Mouse (Mus musculus): ENCODE data around the gene Thap7. TPM values are rescaled to one million over a fixed set of nuclear protein-coding genes. Genes with fewer than 3 reads are reported as not detected.
"Not testable (repeated sequence)": the region's sequence is repeated elsewhere in the genome, so short reads cannot be mapped to it uniquely, and the experiment has no call there.

The Thap7 gene
- polyA plus RNA-seq, 1 experiment, result 115 TPM

DNA sequence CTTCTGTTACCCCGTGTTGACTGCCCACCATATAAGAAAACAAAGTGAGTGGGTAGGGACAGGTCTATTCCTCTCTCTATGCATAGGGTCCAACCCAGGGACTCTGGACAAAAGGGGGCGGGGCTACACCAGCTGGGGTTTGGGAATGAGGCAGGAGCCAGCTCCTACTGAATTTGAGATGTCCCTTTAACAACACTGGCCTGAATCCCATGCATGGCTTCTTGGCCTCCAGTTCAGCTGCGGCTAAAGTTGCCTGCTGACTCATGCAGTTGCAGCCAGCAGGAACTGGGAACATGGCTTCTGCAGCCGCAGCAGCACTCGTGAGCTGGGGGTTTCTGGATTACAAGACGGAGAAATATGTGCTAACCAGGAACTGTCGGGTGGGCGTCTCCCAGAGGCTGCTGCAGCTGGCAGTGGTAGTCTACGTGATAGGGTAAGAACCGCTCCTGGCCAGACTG is 30.8 kb upstream of the Thap7 start, which contains the start of gene P2rx6:
Gene P2rx6, plus strand, starts transcription at position 135 of the 458 bp plus-strand sequence.
- H3K27me3 ChIP-seq (replicated peaks; ENCODE audit: control insufficient read depth, insufficient read depth, low read length), result no peaks in the 10 kb centered on the region
- H3K4me1 ChIP-seq (ENCODE audit: control insufficient read depth, insufficient read depth, low read length), result peaks cover 3% of the 10 kb centered on the region; the same call in 1 of the 2 replicates
- H3K4me3 ChIP-seq (ENCODE audit: insufficient read depth, low read depth, low read length), result peak within 1 kb of the TSS; percentile 18; the same call in 1 of the 2 replicates
- TF ChIP-seq POLR2A (IDR thresholded peaks at IDR 0.05; ENCODE audit: low read depth, low read length) (no peak), CTCF (conservative IDR thresholded peaks at IDR 0.05; ENCODE audit: insufficient read depth, insufficient read length, low read depth, low read length) (no peak)
- WGBS, result 8% methylated on average over 10 of the region's 10 CpGs
- no peaks in the 10 kb centered on the region for H3K36me3 ChIP-seq (ENCODE audit: control insufficient read depth, insufficient read depth, low read length)
- H3K27ac ChIP-seq (ENCODE audit: insufficient read depth, low read depth, low read length), result no peak within 1 kb of the TSS
- DNase-seq, result peak; percentile 33

DNA sequence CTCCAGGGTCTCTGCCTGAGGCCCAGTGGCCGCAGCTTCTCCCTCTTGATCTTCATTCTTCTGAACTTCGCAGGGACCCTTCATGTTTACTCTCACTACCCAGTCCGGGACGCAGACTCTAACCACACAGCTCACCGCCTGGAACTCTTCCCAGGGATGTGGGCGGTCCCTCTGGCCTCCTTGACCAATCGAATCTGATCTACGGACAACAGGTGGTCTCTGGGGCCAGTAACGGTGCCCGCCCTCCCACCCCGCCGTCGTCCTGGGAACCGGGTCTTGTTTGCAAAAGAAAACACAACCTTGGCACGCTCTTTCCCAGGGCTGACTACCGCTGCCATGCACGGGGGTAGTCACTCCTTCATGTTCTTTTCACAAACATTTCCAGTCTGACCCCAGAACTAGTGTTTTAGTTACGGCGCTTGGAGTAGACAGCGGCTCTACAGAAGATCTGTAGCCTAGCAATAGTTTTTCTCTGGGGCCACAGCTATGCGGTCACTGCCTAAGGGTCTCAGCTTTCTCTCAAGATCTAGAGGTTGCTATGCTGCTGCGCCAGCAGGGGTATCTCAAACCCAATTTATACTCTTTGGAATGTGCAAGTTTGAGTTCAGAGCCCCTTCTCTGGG is 30.3 kb upstream of the Thap7 start, which contains the start of gene Lrrc74b:
Gene Lrrc74b, minus strand, starts transcription at position 120 of the 623 bp plus-strand sequence.
- H3K36me3 ChIP-seq (ENCODE audit: control insufficient read depth, insufficient read depth, low read length), result no peaks in the 10 kb centered on the region
- H3K27ac ChIP-seq (ENCODE audit: insufficient read depth, low read depth, low read length), result no peak within 1 kb of the TSS
- H3K4me1 ChIP-seq (ENCODE audit: control insufficient read depth, insufficient read depth, low read length), result peaks cover 3% of the 10 kb centered on the region; the same call in 1 of the 2 replicates
- WGBS, result 6% methylated on average over 22 of the region's 22 CpGs
- no peaks in the 10 kb centered on the region for H3K27me3 ChIP-seq (replicated peaks; ENCODE audit: control insufficient read depth, insufficient read depth, low read length)
- peak; percentile 43 for DNase-seq
- TF ChIP-seq POLR2A (IDR thresholded peaks at IDR 0.05; ENCODE audit: low read depth, low read length) (no peak), CTCF (conservative IDR thresholded peaks at IDR 0.05; ENCODE audit: insufficient read depth, insufficient read length, low read depth, low read length) (no peak)
- H3K4me3 ChIP-seq (ENCODE audit: insufficient read depth, low read depth, low read length), result peak within 1 kb of the TSS; percentile 18; the same call in 1 of the 2 replicates

DNA sequence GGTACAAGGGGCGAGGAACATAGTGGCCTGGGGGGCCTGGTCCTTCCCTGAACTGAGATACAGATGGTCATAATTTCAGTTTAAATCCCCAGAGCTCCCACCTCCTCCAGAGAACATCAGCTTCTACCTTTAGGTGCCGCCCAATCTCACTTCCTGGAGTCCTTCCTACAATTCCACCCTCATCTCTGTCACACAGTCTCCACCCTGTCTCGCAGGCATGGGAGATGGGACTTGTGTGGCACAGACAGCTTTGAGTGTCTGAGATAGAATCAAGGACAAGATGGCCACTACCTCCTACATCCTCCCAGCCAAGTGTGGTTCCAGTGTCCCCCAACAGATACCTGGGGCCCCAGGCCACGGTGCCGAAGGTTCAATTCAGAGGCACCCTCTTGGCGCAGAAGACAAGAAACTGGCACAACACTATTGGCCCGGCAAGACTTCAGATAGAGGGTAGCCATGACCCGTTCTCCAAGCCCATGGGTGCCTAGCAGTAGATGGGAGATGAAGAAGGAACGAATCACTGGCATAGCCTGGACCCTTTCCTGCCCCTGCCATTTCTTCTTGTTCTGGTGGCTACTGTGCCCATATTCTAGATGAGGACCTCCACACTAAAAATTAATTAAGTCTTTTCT is 28.6 kb upstream of the Thap7 start:
- Histone ChIP-seq H3K4me1 (ENCODE audit: control insufficient read depth, insufficient read depth, low read length) (peaks cover under 1% of the 10 kb centered on the region; the same call in 1 of the 2 replicates), H3K27ac (ENCODE audit: insufficient read depth, low read depth, low read length) (no peak overlapping the region), H3K4me3 (ENCODE audit: insufficient read depth, low read depth, low read length) (no peak overlapping the region), H3K27me3 (replicated peaks; ENCODE audit: control insufficient read depth, insufficient read depth, low read length) (no peaks in the 10 kb centered on the region), H3K36me3 (ENCODE audit: control insufficient read depth, insufficient read depth, low read length) (no peaks in the 10 kb centered on the region)
- no peak for DNase-seq
- TF ChIP-seq POLR2A (IDR thresholded peaks at IDR 0.05; ENCODE audit: low read depth, low read length) (no peak), CTCF (conservative IDR thresholded peaks at IDR 0.05; ENCODE audit: insufficient read depth, insufficient read length, low read depth, low read length) (no peak)
- WGBS, result 86% methylated on average over 9 of the region's 9 CpGs

DNA sequence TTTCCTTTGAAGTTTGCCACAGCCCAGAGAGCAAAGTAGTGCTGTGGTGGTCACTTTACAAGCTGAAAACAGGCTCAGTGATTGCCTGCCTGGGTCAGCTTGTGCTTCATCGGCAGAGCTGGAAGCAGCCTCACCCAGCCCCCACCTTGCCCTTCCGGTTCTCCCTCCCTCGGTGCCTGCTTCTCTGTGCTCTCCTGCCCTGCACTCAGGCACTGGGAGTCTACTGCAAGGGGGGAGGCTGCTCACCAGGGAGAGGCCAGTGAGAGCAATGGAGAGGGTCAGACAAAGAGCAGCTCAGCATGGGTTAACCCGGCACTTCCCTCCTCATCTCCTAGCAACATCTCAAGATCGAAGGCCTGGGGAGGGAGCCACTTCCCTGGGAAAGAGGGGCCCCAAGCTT is 27.9 kb upstream of the Thap7 start:
- H3K4me1 ChIP-seq (ENCODE audit: control insufficient read depth, insufficient read depth, low read length), result no peaks in the 10 kb centered on the region; the same call in 1 of the 2 replicates
- TF ChIP-seq POLR2A (IDR thresholded peaks at IDR 0.05; ENCODE audit: low read depth, low read length), result no peak
- no peak for TF ChIP-seq CTCF (conservative IDR thresholded peaks at IDR 0.05; ENCODE audit: insufficient read depth, insufficient read length, low read depth, low read length)
- WGBS, result 2% methylated on average over 5 of the region's 5 CpGs
- no peak overlapping the region for H3K4me3 ChIP-seq (ENCODE audit: insufficient read depth, low read depth, low read length)
- no peak for DNase-seq
- H3K27me3 ChIP-seq (replicated peaks; ENCODE audit: control insufficient read depth, insufficient read depth, low read length), result no peaks in the 10 kb centered on the region
- H3K36me3 ChIP-seq (ENCODE audit: control insufficient read depth, insufficient read depth, low read length), result no peaks in the 10 kb centered on the region
- no peak overlapping the region for H3K27ac ChIP-seq (ENCODE audit: insufficient read depth, low read depth, low read length)

DNA sequence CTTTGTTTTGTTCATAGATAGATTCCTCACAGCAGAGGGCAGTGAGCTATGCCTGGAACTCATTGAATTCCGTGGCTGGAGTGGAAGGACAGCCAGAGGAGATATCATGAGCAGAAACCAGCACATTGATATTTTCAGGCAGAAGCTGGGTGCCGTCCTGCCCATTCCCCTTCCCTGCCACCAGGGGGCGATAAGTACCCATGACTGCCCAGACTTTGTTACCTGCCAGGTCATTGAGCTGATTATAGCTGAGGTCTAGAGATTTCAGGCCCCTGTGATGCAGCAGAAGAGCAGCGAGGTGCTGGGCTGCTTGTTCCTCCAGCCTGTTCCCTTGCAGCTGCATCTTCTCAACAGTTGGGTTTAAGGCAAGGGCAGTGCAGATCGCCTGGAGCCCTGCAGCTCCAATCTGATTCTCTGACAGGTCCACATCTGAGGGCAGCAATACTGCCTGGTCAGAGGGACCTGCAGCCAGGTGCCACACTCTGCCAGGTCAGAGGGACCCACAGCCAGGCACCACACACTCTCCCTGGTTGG is 27.1 kb upstream of the Thap7 start:
- Histone ChIP-seq H3K4me3 (ENCODE audit: insufficient read depth, low read depth, low read length) (no peak overlapping the region), H3K4me1 (ENCODE audit: control insufficient read depth, insufficient read depth, low read length) (no peaks in the 10 kb centered on the region; the same call in 1 of the 2 replicates), H3K27ac (ENCODE audit: insufficient read depth, low read depth, low read length) (no peak overlapping the region), H3K27me3 (replicated peaks; ENCODE audit: control insufficient read depth, insufficient read depth, low read length) (no peaks in the 10 kb centered on the region), H3K36me3 (ENCODE audit: control insufficient read depth, insufficient read depth, low read length) (no peaks in the 10 kb centered on the region)
- DNase-seq, result peak; percentile 70
- TF ChIP-seq CTCF (conservative IDR thresholded peaks at IDR 0.05; ENCODE audit: insufficient read depth, insufficient read length, low read depth, low read length) (peak; percentile 98), POLR2A (IDR thresholded peaks at IDR 0.05; ENCODE audit: low read depth, low read length) (no peak)
- 2% methylated on average over 5 of the region's 5 CpGs for WGBS

- 60% methylated on average over 4 of the region's 4 CpGs for WGBS
- no peak for DNase-seq
- H3K4me1 ChIP-seq (ENCODE audit: control insufficient read depth, insufficient read depth, low read length), result no peaks in the 10 kb centered on the region; the same call in 1 of the 2 replicates
- H3K4me3 ChIP-seq (ENCODE audit: insufficient read depth, low read depth, low read length), result no peak overlapping the region
- TF ChIP-seq CTCF (conservative IDR thresholded peaks at IDR 0.05; ENCODE audit: insufficient read depth, insufficient read length, low read depth, low read length), result no peak
- no peak for TF ChIP-seq POLR2A (IDR thresholded peaks at IDR 0.05; ENCODE audit: low read depth, low read length)
- no peak overlapping the region for H3K27ac ChIP-seq (ENCODE audit: insufficient read depth, low read depth, low read length)
- no peaks in the 10 kb centered on the region for H3K36me3 ChIP-seq (ENCODE audit: control insufficient read depth, insufficient read depth, low read length)
- no peaks in the 10 kb centered on the region for H3K27me3 ChIP-seq (replicated peaks; ENCODE audit: control insufficient read depth, insufficient read depth, low read length)
Measured at GRCm38 (mm10) chr16:17556907-17557306, 26.0 kb upstream of the Thap7 start.

- WGBS, result 86% methylated on average over 4 of the region's 4 CpGs
- Histone ChIP-seq H3K27ac (ENCODE audit: insufficient read depth, low read depth, low read length) (no peak overlapping the region), H3K4me1 (ENCODE audit: control insufficient read depth, insufficient read depth, low read length) (no peaks in the 10 kb centered on the region; the same call in 1 of the 2 replicates), H3K36me3 (ENCODE audit: control insufficient read depth, insufficient read depth, low read length) (no peaks in the 10 kb centered on the region), H3K4me3 (ENCODE audit: insufficient read depth, low read depth, low read length) (no peak overlapping the region), H3K27me3 (replicated peaks; ENCODE audit: control insufficient read depth, insufficient read depth, low read length) (no peaks in the 10 kb centered on the region)
- no peak for DNase-seq
- TF ChIP-seq CTCF (conservative IDR thresholded peaks at IDR 0.05; ENCODE audit: insufficient read depth, insufficient read length, low read depth, low read length), result no peak
- no peak for TF ChIP-seq POLR2A (IDR thresholded peaks at IDR 0.05; ENCODE audit: low read depth, low read length)
Measured at GRCm38 (mm10) chr16:17556180-17556579, 25.2 kb upstream of the Thap7 start.

DNA sequence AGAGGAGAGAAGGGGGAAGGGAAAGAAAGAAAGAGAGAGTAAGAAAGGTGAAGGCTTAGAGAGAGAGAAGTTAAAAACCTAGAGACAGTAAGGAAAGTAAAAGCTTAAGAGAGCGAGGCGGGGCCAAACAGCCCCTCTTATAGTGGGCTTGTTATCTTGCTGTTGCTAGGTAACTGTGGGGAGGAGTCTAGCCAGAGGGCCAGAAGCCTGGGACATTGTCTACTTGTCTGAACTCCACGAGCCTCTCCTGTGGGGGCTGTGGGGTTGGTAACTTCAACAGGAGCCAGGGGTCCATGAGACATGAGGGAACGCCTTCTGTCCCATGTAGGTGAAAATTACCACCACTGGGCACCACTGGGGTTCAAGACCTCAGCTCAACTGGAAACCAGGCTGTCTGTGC is 23.8 kb upstream of the Thap7 start:
- not testable (repeated sequence) for H3K27me3 ChIP-seq (replicated peaks; ENCODE audit: control insufficient read depth, insufficient read depth, low read length); H3K4me1 ChIP-seq (ENCODE audit: control insufficient read depth, insufficient read depth, low read length); DNase-seq; H3K27ac ChIP-seq (ENCODE audit: insufficient read depth, low read depth, low read length); H3K36me3 ChIP-seq (ENCODE audit: control insufficient read depth, insufficient read depth, low read length); H3K4me3 ChIP-seq (ENCODE audit: insufficient read depth, low read depth, low read length)
- WGBS, result 65% methylated on average over 4 of the region's 4 CpGs
